Mouse (Mus musculus) adrenal gland, adult 18-20 months (tissue): ENCODE results near the gene Zfp446. TPM values are rescaled to one million over a fixed set of nuclear protein-coding genes. Genes with fewer than 3 reads are reported as not detected.
A peak's percentile ranks its signal among the peaks of the same experiment; 100 is the strongest.
"Not testable (repeated sequence)": the region's sequence is repeated elsewhere in the genome, so short reads cannot be mapped to it uniquely, and the experiment has no call there.

Experiments used
- DNase-seq, 2 experiments: peaks; one replicate each; pipeline ENCODE4 v3.0.0; 2021 to 2022; ENCODE audit warnings: low spot score in 2 of 2
- long read RNA-seq, 2 experiments: library from polyadenylated mRNA; stranded (forward); transcript quantifications; one replicate each; pipeline ENCODE4 v2.0.0; 2021
- total RNA-seq, 2 experiments: library from RNA; stranded (reverse); gene quantifications; 1 replicate in 1 of 2; 2 replicates in 1 of 2; pipeline ENCODE4 v1.2.3; 2021

Zfp446 gene
- 1 to 10 TPM; 5.7 to 6.5 TPM for total RNA-seq
- long read RNA-seq, experiment 1, full-length matches to known transcripts: 1 of 5 reads
- long read RNA-seq, experiment 1, partial matches to known transcripts: 2 of 5 reads
- long read RNA-seq, experiment 1, other reads (novel, unspliced or antisense): 2 of 5 reads
- long read RNA-seq, experiment 2, partial matches to known transcripts: 0 of 2 reads
- long read RNA-seq, experiment 2, other reads (novel, unspliced or antisense): 1 of 2 reads

- peak; percentile 92 to 95 for DNase-seq
Observed at GRCm38 (mm10) chr7:12977682-12978389, at the start of gene Zfp446. Zfp446 (plus strand) TSS chr7:12977848.

GRCm38 (mm10) chr7:12933615-12934140 lies 44.0 kb upstream of the Zfp446 start:
- no peak for DNase-seq

GRCm38 (mm10) chr7:12934808-12935207 lies 42.8 kb upstream of the Zfp446 start:
- no peak for DNase-seq

GRCm38 (mm10) chr7:12937254-12937803 lies 40.3 kb upstream of the Zfp446 start:
- DNase-seq: not testable (repeated sequence)

GRCm38 (mm10) chr7:12940599-12940998 lies 37.0 kb upstream of the Zfp446 start:
- DNase-seq: no peak

- DNase-seq: no peak
Observed at GRCm38 (mm10) chr7:12943488-12943887, 34.2 kb upstream of the Zfp446 start.

- peak; percentile 78 to 81 for DNase-seq
Observed at GRCm38 (mm10) chr7:12949032-12949871, 28.4 kb upstream of the Zfp446 start.

- no peak for DNase-seq
Observed at GRCm38 (mm10) chr7:12949872-12950229, 27.8 kb upstream of the Zfp446 start.

- DNase-seq: no peak
Observed at GRCm38 (mm10) chr7:12954896-12955295, 22.8 kb upstream of the Zfp446 start.

GRCm38 (mm10) chr7:12957511-12957910 lies 20.1 kb upstream of the Zfp446 start:
- DNase-seq: no peak

- DNase-seq: no peak
Observed at GRCm38 (mm10) chr7:12958948-12959347, 18.7 kb upstream of the Zfp446 start.

GRCm38 (mm10) chr7:12959718-12960117 lies 17.9 kb upstream of the Zfp446 start:
- DNase-seq: no peak

GRCm38 (mm10) chr7:12961511-12962141 lies 16.0 kb upstream of the Zfp446 start:
- DNase-seq: peak in 1 of 2 experiments; percentile 37

- peak; percentile 79 to 81 for DNase-seq
Observed at GRCm38 (mm10) chr7:12965678-12966091, 12.0 kb upstream of the Zfp446 start, which contains the start of gene Zfp324. Zfp324 (plus strand) TSS chr7:12965838.

GRCm38 (mm10) chr7:12966104-12966845 lies 11.4 kb upstream of the Zfp446 start:
- peak; percentile 69 to 71 for DNase-seq

- DNase-seq: no peak
Observed at GRCm38 (mm10) chr7:12970906-12971305, 6.7 kb upstream of the Zfp446 start.

GRCm38 (mm10) chr7:12978931-12979722 lies 1.5 kb downstream of the Zfp446 start:
- DNase-seq: no peak

- DNase-seq: no peak
Observed at GRCm38 (mm10) chr7:12979776-12980175, 2.1 kb downstream of the Zfp446 start.

GRCm38 (mm10) chr7:12980291-12980690 lies 2.6 kb downstream of the Zfp446 start:
- DNase-seq: no peak
